Mouse (Mus musculus) heart, embryonic 14.5 days (tissue): ENCODE results near the gene Sec14l2. TPM values are rescaled to one million over a fixed set of nuclear protein-coding genes. Genes with fewer than 3 reads are reported as not detected.

ENCODE experiments used
- ATAC-seq: fragments of 200-750 bp; cut with Nextera tagmentation; 2 replicates; pipeline ENCODE4 v1.8.0; 2017; ENCODE audit warnings: low read depth, moderate TSS enrichment; ENCODE audit not compliant: insufficient number of reproducible peaks, insufficient read depth, low FRiP score
- H3K27ac ChIP-seq, 2 experiments: fragments of 200-500 bp in 1 of 2; fragments of 300-500 bp in 1 of 2; sonication (generic) in 1 of 2; replicated peaks in 1 of 2; 2 replicates each; pipeline ENCODE4 v1.5.1; 2012 to 2014; ENCODE audit warnings: low read depth in 2 of 2, low read length in 2 of 2, control low read depth in 1 of 2, mild to moderate bottlenecking in 1 of 2, mixed read lengths in 1 of 2; ENCODE audit not compliant: control insufficient read depth in 1 of 2, insufficient read depth in 1 of 2
- H3K27me3 ChIP-seq: fragments of 300-500 bp; sonication (generic); 2 replicates; pipeline ENCODE4 v1.6.1; 2014; ENCODE audit warnings: mild to moderate bottlenecking, low read length, control low read depth; ENCODE audit not compliant: control insufficient read depth, insufficient read depth
- H3K36me3 ChIP-seq: fragments of 300-500 bp; sonication (generic); 2 replicates; pipeline ENCODE4 v1.6.1; 2014; ENCODE audit warnings: mild to moderate bottlenecking, control low read depth, low read length, mixed read lengths; ENCODE audit not compliant: control insufficient read depth, insufficient read depth
- H3K4me1 ChIP-seq, 2 experiments: fragments of 200-500 bp in 1 of 2; fragments of 300-500 bp in 1 of 2; sonication (generic) in 1 of 2; 2 replicates each; pipeline ENCODE4 v1.6.1; 2012 to 2014; ENCODE audit warnings: low read length in 2 of 2, control low read depth in 1 of 2, mixed read lengths in 1 of 2; ENCODE audit not compliant: control insufficient read depth in 2 of 2, insufficient read depth in 2 of 2
- H3K4me2 ChIP-seq: fragments of 300-500 bp; sonication (generic); 2 replicates; pipeline ENCODE4 v1.6.1; 2014; ENCODE audit warnings: mild to moderate bottlenecking, low read length
- H3K4me3 ChIP-seq, 2 experiments: fragments of 200-500 bp in 1 of 2; fragments of 300-500 bp in 1 of 2; sonication (generic) in 1 of 2; 2 replicates each; pipeline ENCODE4 v1.5.1; 2012 to 2014; ENCODE audit warnings: low read length in 2 of 2, mild to moderate bottlenecking in 2 of 2, control low read depth in 1 of 2, low read depth in 1 of 2, moderate library complexity in 1 of 2; ENCODE audit not compliant: control insufficient read depth in 1 of 2, insufficient read depth in 1 of 2
- H3K9ac ChIP-seq: fragments of 300-500 bp; sonication (generic); 2 replicates; pipeline ENCODE4 v1.6.1; 2014; ENCODE audit warnings: mild to moderate bottlenecking, low read length
- H3K9me3 ChIP-seq: fragments of 300-500 bp; sonication (generic); 2 replicates; pipeline ENCODE4 v1.6.1; 2016; ENCODE audit warnings: low read length, control low read depth; ENCODE audit not compliant: control insufficient read depth
- WGBS: fragments of 180-500 bp; shearing (Covaris S2); extraction: QIAGEN DNeasy Blood & Tissue Kit; methylation state at CpG from one replicate; pipeline ENCODE4 v1.1.7; 2014; 5-methylcytosine and 5-hydroxymethylcytosine counted together
- polyA plus RNA-seq: library from polyadenylated mRNA; unstranded; fragments of >200 nt; fragmentation: Nextera tagmentation; extraction: Ambion mirVana; gene quantifications from 2 replicates; pipeline ENCODE4 v1.2.1, GENCODE M21; 2014

The Sec14l2 gene
- polyA plus RNA-seq, 1 experiment from 2014 or later = 0.58 TPM

DNA sequence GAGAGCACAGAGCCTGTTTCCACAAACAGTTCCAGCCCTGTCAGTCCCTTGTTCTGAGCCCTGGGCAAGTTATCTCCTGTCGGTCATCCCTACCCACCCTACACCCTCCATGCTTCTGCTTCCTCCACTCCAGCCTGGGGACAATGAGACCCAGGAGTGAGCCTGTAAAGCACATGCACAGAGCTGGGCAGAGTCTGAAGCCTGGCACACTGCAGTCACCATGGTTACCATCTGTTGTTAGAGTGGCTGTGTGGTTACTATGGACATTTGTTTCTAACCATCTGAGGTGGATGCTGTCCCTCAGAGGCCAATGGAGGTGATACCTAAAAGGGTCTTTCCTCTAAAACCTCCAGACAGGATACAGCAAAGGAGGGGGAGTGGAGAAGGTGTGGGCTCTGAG is 53.6 kb downstream of the Sec14l2 start:
- Histone ChIP-seq H3K27ac (no peak overlapping the region), H3K4me2 (no peak overlapping the region), H3K4me1 (no peaks in the 10 kb centered on the region), H3K4me3 (no peak overlapping the region), H3K36me3 (no peaks in the 10 kb centered on the region), H3K27me3 (peaks cover under 1% of the 10 kb centered on the region; the same call in 1 of the 2 replicates), H3K9me3 (no peaks in the 10 kb centered on the region), H3K9ac (no peak overlapping the region)
- ATAC-seq = no peak
- 68% methylated on average over 1 of the region's 1 CpGs for WGBS

DNA sequence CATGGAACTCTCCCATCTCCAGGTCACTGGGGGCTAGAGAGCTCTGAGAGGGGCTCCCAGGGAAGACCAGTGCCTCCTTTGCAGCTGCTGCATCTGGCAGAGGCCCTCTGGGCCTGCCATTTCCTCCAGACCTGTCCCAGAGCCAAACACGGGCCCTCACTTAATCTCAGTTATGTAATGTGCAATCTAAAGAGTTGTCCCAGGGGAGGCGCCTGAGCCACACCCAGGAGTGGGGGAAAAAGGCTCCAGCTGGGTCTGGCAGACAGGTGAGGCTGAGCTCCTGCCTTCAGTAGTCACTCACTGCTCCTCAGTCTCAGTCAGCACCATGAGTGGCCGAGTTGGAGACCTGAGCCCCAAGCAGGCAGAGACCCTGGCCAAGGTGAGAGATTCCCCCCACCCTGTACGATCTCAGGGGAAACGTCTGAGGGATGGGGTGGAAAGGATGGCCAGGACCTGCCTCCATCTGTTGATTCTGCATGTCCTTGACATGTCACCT is 58.5 kb downstream of the Sec14l2 start, which contains the start of gene Sec14l3:
Gene Sec14l3, plus strand, starts transcription at position 215 of the 496 bp plus-strand sequence.
- H3K4me2 ChIP-seq = no peak within 1 kb of the TSS
- no peak within 1 kb of the TSS for H3K27ac ChIP-seq
- no peak within 1 kb of the TSS for H3K4me3 ChIP-seq
- H3K36me3 ChIP-seq = no peaks in the 10 kb centered on the region
- H3K27me3 ChIP-seq = 0 out of 2 replicates have a peak, but pooled peaks cover 4% of the 10 kb centered on the region
- no peaks in the 10 kb centered on the region for H3K4me1 ChIP-seq
- H3K9ac ChIP-seq = no peak within 1 kb of the TSS
- 49% methylated on average over 5 of the region's 5 CpGs for WGBS
- H3K9me3 ChIP-seq = no peaks in the 10 kb centered on the region
- ATAC-seq = no peak

DNA sequence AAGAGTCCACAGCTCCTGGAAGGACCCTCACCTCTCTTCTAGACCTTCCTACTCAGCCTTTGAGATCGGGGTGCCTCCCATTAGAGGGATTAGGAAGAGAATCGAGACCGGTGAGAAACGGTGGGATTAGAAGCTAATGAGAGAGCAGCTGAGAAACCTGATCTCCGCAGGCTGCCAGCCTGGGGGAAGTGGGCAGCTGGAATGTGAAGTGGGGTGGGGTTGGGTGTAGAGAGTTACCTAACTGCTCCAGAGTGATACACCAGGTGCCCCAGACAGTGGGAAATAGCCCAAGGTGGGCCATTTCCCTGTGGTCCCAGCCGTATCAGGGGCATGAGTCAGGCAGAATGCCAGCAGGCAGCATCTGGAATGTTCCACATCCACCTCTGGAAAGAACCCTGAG is 60.2 kb downstream of the Sec14l2 start:
- Histone ChIP-seq H3K4me3 (no peak overlapping the region), H3K27ac (no peak overlapping the region), H3K9me3 (no peaks in the 10 kb centered on the region), H3K27me3 (0 out of 2 replicates have a peak, but pooled peaks cover 4% of the 10 kb centered on the region), H3K36me3 (no peaks in the 10 kb centered on the region), H3K9ac (no peak overlapping the region), H3K4me2 (no peak overlapping the region), H3K4me1 (no peaks in the 10 kb centered on the region)
- no peak for ATAC-seq
- 25% methylated on average over 6 of the region's 6 CpGs for WGBS

DNA sequence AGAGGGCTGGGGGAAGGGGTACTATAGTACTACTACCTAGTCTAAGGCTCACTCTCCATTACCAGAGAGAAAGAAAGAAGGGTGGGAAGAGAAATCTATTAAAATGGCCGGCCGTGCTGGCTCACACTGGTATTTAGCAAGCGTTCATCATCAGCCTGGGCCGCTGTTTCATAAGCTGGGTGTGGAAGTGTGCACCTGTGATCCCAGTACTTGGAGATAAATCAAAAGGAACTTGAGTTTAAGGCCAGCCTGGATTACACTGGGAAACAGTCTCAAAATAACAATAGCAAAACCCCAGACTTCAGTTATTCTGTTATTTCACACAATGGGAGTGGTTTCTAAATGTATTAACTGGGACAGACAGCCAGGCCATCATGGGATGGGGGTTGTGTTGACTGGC is 60.7 kb downstream of the Sec14l2 start:
- Histone ChIP-seq H3K27me3 (0 out of 2 replicates have a peak, but pooled peaks cover 4% of the 10 kb centered on the region), H3K36me3 (no peaks in the 10 kb centered on the region), H3K4me3 (no peak overlapping the region), H3K27ac (no peak overlapping the region), H3K4me1 (no peaks in the 10 kb centered on the region), H3K9me3 (no peaks in the 10 kb centered on the region), H3K4me2 (no peak overlapping the region), H3K9ac (no peak overlapping the region)
- ATAC-seq = no peak
- 83% methylated on average over 4 of the region's 4 CpGs for WGBS

DNA sequence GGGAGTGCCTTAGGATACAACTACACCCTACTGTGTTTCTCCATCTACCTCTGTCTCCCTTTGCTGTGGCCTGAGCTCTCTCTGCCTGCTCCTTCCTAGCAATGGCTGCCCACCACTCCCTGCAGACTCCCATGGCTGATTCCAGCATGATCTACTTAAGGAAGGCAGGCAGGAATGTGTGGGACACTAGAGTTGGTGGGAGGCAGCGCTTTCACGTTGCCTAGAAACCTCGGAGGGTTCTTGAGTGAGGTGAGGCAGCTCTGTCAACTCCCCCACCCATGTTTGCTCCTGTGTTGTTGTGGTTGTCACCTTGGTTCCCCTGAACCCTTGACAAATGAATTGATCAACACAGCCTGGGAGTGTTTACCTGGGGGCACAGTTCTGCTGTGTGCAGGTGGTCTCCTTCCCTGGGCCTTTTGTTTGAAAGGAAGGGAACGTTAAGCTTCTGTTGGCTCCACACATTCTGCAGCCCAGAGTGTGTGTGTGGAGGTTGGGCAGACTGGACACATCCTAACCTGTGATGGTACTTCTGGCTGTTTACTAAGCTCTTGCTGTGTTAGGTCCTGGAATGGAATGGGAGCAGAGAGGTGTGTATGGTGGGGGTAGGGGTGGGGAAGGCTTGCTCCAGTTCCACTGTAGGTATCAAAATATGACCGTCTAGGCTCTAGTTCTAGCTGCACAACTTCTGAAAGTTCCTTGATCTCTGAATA is 62.2 kb downstream of the Sec14l2 start:
- H3K36me3 ChIP-seq = no peaks in the 10 kb centered on the region
- H3K27me3 ChIP-seq = 0 out of 2 replicates have a peak, but pooled peaks cover 4% of the 10 kb centered on the region
- no peaks in the 10 kb centered on the region for H3K4me1 ChIP-seq
- H3K4me2 ChIP-seq = no peak overlapping the region
- H3K9ac ChIP-seq = no peak overlapping the region
- no peak overlapping the region for H3K27ac ChIP-seq
- H3K4me3 ChIP-seq = no peak overlapping the region
- WGBS = 59% methylated on average over 5 of the region's 5 CpGs
- ATAC-seq = no peak
- H3K9me3 ChIP-seq = no peaks in the 10 kb centered on the region

DNA sequence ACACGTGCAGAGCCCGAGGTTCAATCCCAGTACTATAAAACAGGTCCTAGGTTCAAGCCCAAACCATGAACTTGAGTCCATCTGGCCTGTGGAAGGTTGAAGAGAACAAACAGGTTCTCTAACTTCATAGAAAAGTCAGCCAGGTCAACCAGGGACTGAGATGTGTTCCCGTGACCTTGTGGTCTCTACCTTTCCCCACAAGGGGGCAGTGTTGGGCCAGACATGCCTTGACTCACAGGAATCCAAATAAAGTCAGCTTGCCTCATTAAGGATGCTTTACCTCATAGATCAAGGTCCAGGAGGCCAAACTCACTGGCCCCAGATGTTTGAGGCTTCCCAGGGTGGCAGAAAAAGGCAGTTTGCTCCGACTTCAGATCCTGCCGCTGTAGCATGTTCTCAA is 69.6 kb downstream of the Sec14l2 start:
- 16% methylated on average over 5 of the region's 5 CpGs for WGBS
- Histone ChIP-seq H3K9me3 (no peaks in the 10 kb centered on the region), H3K4me1 (no peaks in the 10 kb centered on the region), H3K27me3 (no peaks in the 10 kb centered on the region), H3K4me3 (no peak overlapping the region), H3K27ac (no peak overlapping the region), H3K36me3 (no peaks in the 10 kb centered on the region), H3K9ac (no peak overlapping the region), H3K4me2 (no peak overlapping the region)
- no peak for ATAC-seq

DNA sequence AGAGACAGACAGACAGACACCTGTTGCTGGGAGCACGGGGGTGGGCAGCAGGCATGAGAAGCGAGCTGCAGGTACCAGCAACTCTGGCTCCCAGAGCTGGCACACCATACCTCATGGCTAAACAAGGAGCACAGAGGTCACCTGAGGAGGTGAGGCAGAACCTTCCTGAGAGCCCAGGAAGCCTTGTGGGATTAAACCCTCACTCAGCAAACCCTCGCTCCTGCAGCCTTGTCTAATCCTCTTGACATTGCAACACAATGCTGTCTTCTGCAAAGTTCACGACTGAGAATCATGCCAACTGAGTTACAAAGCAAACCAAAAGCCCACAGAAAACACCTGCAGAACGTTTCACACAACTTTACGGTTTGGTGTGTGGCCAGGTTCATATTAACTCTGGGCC is 74.8 kb downstream of the Sec14l2 start:
- H3K4me3 ChIP-seq = no peak overlapping the region
- ATAC-seq = no peak
- H3K9me3 ChIP-seq = no peaks in the 10 kb centered on the region

DNA sequence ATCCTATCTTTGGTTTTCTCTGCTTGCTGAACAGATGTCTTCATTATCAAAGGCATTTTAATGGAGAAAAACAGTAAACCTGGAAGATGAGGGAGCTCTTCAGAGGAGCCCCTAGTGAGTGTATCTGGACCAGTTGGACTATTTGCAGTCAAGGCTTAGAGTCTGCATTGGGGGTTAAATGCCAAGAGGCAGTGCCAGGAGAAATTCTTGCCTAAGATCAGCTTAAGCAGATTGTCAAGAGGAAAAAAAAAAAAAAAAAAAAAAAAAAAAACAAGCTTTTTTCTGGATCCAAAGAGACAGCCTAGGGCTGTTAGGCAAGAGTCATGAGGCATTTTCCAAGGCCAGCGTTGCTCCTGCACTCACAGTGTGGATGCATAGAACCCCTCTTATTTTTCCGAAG is 75.4 kb downstream of the Sec14l2 start:
- Histone ChIP-seq H3K9me3 (no peaks in the 10 kb centered on the region), H3K4me1 (no peaks in the 10 kb centered on the region), H3K4me2 (no peak overlapping the region), H3K9ac (no peak overlapping the region), H3K4me3 (no peak overlapping the region), H3K27ac (no peak overlapping the region), H3K27me3 (no peaks in the 10 kb centered on the region), H3K36me3 (no peaks in the 10 kb centered on the region)
- ATAC-seq = no peak
- 79% methylated on average over 2 of the region's 2 CpGs for WGBS

More for the DNA sequence above, 74.8 kb downstream of the Sec14l2 start:
- H3K27ac ChIP-seq = no peak overlapping the region
- no peaks in the 10 kb centered on the region for H3K36me3 ChIP-seq
- H3K4me2 ChIP-seq = no peak overlapping the region
- no peak overlapping the region for H3K9ac ChIP-seq
- WGBS = 82% methylated on average over 6 of the region's 6 CpGs
- no peaks in the 10 kb centered on the region for H3K4me1 ChIP-seq
- no peaks in the 10 kb centered on the region for H3K27me3 ChIP-seq
